Comparison of ENCODE assay signal across 8 mouse cellular contexts in the genomic region with DNA sequence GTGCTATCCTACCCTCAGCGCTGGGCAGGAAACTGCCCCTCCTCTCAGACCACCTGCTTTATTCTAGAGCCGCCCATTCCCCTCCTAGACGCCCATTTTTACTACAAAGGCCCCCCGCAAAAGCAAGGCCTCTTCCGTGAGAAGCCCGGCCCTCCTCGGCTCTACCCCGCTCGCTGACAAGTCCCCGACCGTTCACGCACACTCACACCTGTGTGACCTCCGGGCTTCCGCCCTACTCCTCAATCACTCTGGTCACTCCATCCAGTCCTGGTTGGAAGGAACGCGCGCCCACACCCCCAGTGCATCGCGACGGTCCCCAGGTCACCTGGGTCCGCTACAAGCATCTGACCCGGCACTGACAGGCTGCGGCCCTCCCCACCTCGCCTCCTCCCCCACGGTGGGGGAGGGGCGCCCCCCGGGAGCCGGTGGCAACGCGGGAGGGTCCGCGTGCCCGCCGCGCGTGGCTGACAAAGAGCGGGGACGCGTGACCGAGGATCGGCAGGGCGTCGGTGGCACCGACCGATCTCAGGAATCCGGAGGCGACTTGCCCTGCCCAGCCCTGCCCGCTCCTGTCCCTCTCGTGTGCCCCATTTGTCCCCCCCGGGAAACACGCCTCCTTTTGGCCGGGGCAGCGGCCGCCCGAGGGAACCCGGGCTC. TPM values are rescaled to one million over a fixed set of nuclear protein-coding genes. Genes with fewer than 3 reads are reported as not detected.
DNase-seq lines count a peak whose midpoint lies in the region; ATAC-seq lines count a peak whose summit lies in the region.

No protein-coding gene starts in this region.

- H3K4me1 ChIP-seq in forebrain, embryonic 14.5 days (ENCODE audit: control insufficient read depth, insufficient read depth, low read length), result peaks cover 14% of the 10 kb centered on the region; the same call in 1 of the 2 replicates
- H3K4me1 ChIP-seq in kidney, embryonic 15.5 days, result peaks cover 22% of the 10 kb centered on the region

- peak overlapping the region; percentile 95 for H3K4me2 ChIP-seq in forebrain, embryonic 14.5 days (ENCODE audit: low read length)
- H3K4me2 ChIP-seq in kidney, embryonic 15.5 days, result peak overlapping the region; percentile 100

- peak overlapping the region; percentile 86 for H3K27ac ChIP-seq in forebrain, embryonic 14.5 days (ENCODE audit: low read depth, low read length)
- 0 out of 2 replicates have a peak overlapping the region, but pooled peaks have one; percentile 51 for H3K27ac ChIP-seq in kidney, embryonic 15.5 days

- WGBS in forebrain, embryonic 14.5 days, result under 1% methylated on average over 54 of the region's 56 CpGs
- WGBS in kidney, embryonic 15.5 days, result 1% methylated on average over 54 of the region's 56 CpGs

- peaks cover 19% of the 10 kb centered on the region for H3K36me3 ChIP-seq in forebrain, embryonic 14.5 days (ENCODE audit: control insufficient read depth, insufficient read depth, low read length)
- H3K36me3 ChIP-seq in kidney, embryonic 15.5 days, result no peaks in the 10 kb centered on the region

- peak overlapping the region; percentile 97 for H3K9ac ChIP-seq in forebrain, embryonic 14.5 days (ENCODE audit: low read length)
- H3K9ac ChIP-seq in kidney, embryonic 15.5 days, result peak overlapping the region; percentile 64

- DNase-seq in adrenal gland, adult (ENCODE audit: inconsistent age in 2 of 2, low spot score in 1 of 2), result peak; percentile 35 to 64
- no peak for DNase-seq in adrenal gland, postnatal 4 days (ENCODE audit: low spot score in 2 of 2)
- peak; percentile 40 for DNase-seq in right cerebral cortex, postnatal 14 days
- no peak for DNase-seq in right cerebral cortex, postnatal 36 days (ENCODE audit: low spot score in 2 of 2)
- DNase-seq in forebrain, embryonic 14.5 days (ENCODE audit: low spot score), result peak; percentile 49
- peak; percentile 43 for DNase-seq in neural tube, embryonic 10.5 days (ENCODE audit: extremely low spot score, low spot score)
- no peak for DNase-seq in thymus, postnatal 25 days

- no peaks in the 10 kb centered on the region for H3K27me3 ChIP-seq in forebrain, embryonic 14.5 days (replicated peaks; ENCODE audit: control insufficient read depth, insufficient read depth, low read length)
- peaks cover 14% of the 10 kb centered on the region; the same call in 1 of the 2 replicates for H3K27me3 ChIP-seq in kidney, embryonic 15.5 days

- ATAC-seq in forebrain, embryonic 14.5 days, result peak; percentile 57
- ATAC-seq in kidney, embryonic 15.5 days (replicated peaks; ENCODE audit: low FRiP score), result peak; percentile 34

- peak overlapping the region; percentile 89 for H3K4me3 ChIP-seq in forebrain, embryonic 14.5 days (ENCODE audit: low read depth, low read length)
- H3K4me3 ChIP-seq in kidney, embryonic 15.5 days (replicated peaks), result peak overlapping the region; percentile 81

- H3K9me3 ChIP-seq in forebrain, embryonic 14.5 days (replicated peaks; ENCODE audit: control insufficient read depth, low read length), result no peaks in the 10 kb centered on the region
- no peaks in the 10 kb centered on the region for H3K9me3 ChIP-seq in kidney, embryonic 15.5 days (replicated peaks)

RNA-seq across cellular contexts. Expression of a gene that starts 2.3 kb away (rescaled TPM):
- total RNA-seq in adrenal gland, postnatal 4 days (2021), result 100 to 1,000 TPM; 176 to 202 TPM
- 76.5 and 101 TPM in 2 replicates for polyA plus RNA-seq in forebrain, embryonic 14.5 days (2014; fragmentation: Nextera tagmentation; extraction: Ambion mirVana)
- 38.1 and 41.2 TPM in 2 replicates for polyA plus RNA-seq in kidney, embryonic 15.5 days (2015; fragmentation: Nextera tagmentation; extraction: Ambion mirVana)

RNA-seq across cellular contexts. Expression of a gene that starts 31.5 kb away (rescaled TPM):
- 100 to 1,000 TPM; 170 to 195 TPM for total RNA-seq in adrenal gland, postnatal 4 days (2021)
- polyA plus RNA-seq in forebrain, embryonic 14.5 days (2014; fragmentation: Nextera tagmentation; extraction: Ambion mirVana), result 397 and 481 TPM in 2 replicates
- polyA plus RNA-seq in kidney, embryonic 15.5 days (2015; fragmentation: Nextera tagmentation; extraction: Ambion mirVana), result 314 and 337 TPM in 2 replicates

Comparison
In these comparisons a context has a peak if more than half of its experiments do, and no peak if none do; other contexts are left out.
1. DNase-seq: peak in adrenal gland, adult (2 of 2), right cerebral cortex, postnatal 14 days (single experiment), forebrain, embryonic 14.5 days (single experiment) and neural tube, embryonic 10.5 days (single experiment); none in adrenal gland, postnatal 4 days (0 of 2), right cerebral cortex, postnatal 36 days (0 of 2) and thymus, postnatal 25 days (single experiment).